Mouse (Mus musculus) thymus, adult 2 months (tissue): ENCODE data around the gene Acp2.

Experiments used
- CTCF ChIP-seq: fragments of 200-500 bp; IDR thresholded peaks from 2 replicates; pipeline ENCODE4 v1.5.1; 2012; ENCODE audit warnings: mild to moderate bottlenecking, control low read depth, low read length, moderate library complexity, borderline replicate concordance; ENCODE audit not compliant: control insufficient read depth, poor library complexity, insufficient read depth; ENCODE audit errors: extremely low read depth
- POLR2A ChIP-seq: fragments of 200-500 bp; IDR thresholded peaks from 2 replicates; pipeline ENCODE4 v1.6.1; 2012; ENCODE audit warnings: mild to moderate bottlenecking, low read length, control low read depth, moderate library complexity; ENCODE audit not compliant: control insufficient read depth, poor library complexity, insufficient read depth; ENCODE audit errors: extremely low read depth

- TF ChIP-seq POLR2A (no peak), CTCF (peak; percentile 75)
These were observed 7.9 kb upstream of the Acp2 start for GRCm38 (mm10) chr2:91194624-91195332.
